Mouse (Mus musculus) monocyte, adult 2 months (primary cell): Measurements from ENCODE around the gene Pde3a.
"Not testable (repeated sequence)": the region's sequence is repeated elsewhere in the genome, so short reads cannot be mapped to it uniquely, and the experiment has no call there.

ENCODE experiments used
- DNase-seq, 2 experiments: peaks; one replicate each; pipeline ENCODE4 v3.0.0; 2022; ENCODE audit warnings: low spot score in 2 of 2, low read depth in 1 of 2

Gene Pde3a

GRCm38 (mm10) chr6:141322961-141323360 is 73.9 kb downstream of the Pde3a start:
- no peak for DNase-seq

DNA sequence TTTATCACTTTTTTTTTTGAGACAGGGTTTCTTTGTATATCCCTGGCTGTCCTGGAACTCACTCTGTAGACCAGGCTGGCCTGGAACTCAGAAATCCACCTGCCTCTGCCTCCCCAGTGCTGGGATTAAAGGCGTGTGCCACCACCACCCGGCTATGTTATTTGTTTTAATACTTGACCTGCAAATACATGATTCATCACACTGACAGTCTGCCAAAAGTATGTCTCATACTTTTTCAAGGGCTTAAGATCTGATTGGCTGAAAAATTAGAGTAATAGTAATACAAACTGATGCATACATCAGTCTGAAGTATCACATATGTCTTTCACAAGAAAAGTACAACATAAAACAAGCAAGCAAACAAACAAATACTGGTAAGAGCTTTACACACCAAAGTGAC is 78.1 kb downstream of the Pde3a start:
- not testable (repeated sequence) for DNase-seq

DNA sequence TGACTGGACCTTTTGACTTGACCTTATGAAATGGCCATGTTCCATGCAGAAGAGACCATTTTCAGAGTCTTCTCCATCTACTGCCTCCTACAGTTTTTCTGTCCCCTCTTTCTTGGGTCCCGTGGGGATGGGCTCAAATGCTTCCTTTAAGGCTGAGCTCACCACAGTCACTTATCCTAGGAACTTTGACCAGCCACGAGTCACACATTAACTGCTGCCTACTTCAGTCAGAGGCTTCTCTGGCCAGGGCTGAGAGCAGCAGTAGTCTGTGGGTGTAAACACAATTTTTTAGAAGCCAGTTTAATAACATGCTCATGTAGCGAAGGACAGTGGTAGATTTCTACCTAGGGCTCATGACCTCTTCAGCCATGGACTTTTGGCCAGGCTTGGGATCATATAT is 79.0 kb downstream of the Pde3a start:
- no peak for DNase-seq

GRCm38 (mm10) chr6:141331464-141331863 is 82.4 kb downstream of the Pde3a start:
- DNase-seq, result no peak

DNA sequence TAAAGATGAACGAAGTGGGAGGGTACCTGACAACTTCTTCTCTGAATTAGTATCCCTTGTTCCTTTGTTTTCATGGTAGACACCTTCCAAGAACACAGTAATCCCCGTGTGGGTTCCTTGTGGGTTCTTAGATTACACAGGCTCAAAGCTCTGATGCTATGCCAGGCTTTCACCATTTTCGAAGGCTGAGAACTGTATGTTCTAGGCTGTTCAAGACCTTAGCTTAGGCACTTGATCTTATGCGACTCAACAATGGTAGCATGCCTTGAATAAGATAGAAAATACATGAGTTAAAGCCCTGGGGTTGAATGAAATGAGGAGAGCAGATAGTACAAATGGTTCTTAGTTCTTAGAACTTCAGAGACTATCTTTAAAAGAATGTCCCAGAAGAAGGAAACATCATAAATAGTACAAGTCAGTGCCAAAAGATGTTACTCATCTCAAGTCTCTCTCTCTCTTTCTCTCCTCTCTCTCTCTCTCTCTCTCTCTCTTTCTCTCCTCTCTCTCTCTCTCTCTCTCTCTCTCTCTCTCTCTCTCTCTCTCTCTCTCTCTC is 83.6 kb downstream of the Pde3a start:
- DNase-seq, result no peak

DNA sequence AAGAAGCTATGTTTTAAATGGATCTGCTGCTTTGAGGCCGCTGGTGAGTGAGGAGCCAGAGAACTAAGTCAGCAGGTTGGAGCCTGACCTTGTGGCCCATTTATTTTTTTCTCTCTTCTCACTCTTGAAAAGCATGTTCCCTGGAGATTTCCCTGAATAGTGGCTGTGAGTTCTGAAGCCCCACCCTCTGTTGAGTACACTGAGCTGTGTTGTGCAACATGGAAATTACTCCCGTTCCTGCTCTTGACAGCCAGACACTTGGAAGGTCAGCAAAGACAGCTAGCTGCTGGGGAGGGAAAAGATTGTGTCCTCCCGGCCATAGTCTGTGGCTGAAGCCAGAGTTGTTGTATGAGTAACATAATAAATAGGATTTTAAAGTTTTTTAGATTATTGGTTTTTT is 84.2 kb downstream of the Pde3a start:
- DNase-seq, result no peak

DNA sequence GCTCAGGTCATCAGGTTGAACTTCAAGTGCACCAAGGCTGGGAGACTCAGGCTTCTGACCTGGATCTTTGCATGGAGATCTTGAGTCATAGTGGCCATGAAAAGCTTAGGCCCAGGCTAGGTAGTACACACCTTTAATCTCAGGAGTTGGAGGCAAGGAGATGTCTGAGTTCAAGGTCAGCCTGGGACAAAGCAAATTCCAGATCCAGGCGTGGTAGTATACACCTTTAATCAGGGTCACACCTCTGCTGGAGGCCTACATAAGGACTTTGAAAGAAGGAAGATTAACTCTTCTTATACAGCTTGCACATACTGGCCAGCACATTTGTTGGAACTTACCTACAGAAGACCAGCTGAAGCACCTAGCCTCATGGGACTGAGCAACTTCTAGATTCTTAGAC is 86.8 kb downstream of the Pde3a start:
- no peak for DNase-seq

- no peak for DNase-seq
Observed at GRCm38 (mm10) chr6:141336438-141336837, 87.4 kb downstream of the Pde3a start.

DNA sequence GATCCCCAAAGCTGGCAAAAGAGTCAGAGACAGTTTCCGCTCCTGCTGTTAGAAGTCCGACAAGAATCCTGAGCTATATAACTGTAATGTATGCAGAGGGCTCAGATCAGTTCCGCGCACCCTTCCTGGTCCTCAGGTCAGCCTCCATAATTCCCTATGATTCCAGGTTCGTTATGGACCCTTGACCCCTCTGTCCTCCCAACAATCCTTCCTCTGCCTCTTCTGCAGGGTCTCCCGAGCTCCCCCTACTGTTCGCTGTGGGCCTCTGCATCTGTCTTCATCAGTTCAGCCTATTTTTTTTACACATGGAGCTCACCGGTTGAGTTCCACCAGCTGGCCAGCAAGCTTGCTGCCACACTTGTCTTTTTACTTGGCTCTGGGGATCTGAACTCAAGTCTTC is 88.6 kb downstream of the Pde3a start:
- DNase-seq, result no peak

- no peak for DNase-seq
Observed at GRCm38 (mm10) chr6:141341385-141341784, 92.3 kb downstream of the Pde3a start.

- no peak for DNase-seq
Observed at GRCm38 (mm10) chr6:141347870-141348269, 98.8 kb downstream of the Pde3a start.

DNA sequence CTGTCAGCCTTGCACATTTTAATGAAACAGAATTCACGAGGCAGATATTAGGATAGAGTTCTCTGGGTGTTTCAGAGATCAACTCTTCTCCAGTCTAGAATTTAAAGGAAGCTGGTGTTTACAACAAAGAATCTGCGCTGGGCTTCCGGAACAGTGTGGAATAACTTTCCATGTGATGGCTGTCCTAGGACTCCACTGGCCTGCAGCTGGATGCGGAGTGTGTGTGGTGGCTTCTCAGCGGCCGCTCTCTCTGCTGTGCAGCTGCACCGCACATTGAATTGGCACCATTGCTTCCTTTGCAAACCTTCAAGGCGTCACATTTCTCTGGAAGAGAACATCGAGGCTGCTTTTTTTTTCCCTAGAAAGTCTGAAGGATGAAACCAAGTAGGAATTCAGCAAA is 99.5 kb downstream of the Pde3a start:
- no peak for DNase-seq

DNA sequence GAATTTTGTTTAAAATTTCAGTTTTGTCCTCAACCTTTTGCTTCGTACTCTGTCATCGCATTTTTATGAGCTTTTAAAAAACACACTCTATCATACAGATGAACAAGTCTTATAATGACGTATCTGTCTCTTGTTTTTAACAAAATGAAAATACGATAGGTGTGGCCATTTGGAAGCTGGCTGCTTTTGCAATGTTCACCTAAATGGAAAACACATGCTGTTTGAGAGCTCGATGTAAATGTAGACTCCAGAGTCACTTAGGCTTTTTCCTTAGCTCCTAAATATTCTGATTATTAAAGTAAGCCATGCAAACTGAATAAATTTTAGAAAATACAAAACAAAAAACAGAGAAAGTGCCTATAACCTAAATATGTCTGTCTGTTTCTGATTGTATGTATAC is 101.2 kb downstream of the Pde3a start:
- no peak for DNase-seq

- no peak for DNase-seq
Observed at GRCm38 (mm10) chr6:141352277-141352676, 103.2 kb downstream of the Pde3a start.

DNA sequence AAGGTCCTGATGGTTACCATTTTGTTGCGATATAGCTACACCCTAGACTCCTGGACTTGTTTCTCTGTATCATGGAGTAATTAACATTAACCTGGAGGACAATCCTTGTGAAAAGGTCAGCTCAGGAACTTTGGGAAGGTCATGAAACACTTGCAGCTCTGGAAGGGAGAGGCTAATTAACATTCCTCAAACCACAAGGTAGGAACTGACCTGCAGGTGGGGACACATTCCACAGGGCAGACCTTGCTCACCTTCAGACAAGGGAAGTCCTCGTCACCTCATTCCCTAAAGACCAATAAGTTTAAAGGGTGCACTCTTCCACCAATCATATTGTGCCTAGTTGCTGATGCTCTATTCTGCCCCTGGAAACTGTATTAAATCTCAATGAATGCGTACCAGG is 114.6 kb downstream of the Pde3a start:
- no peak for DNase-seq

- DNase-seq, result no peak
Observed at GRCm38 (mm10) chr6:141367037-141367436, 118.0 kb downstream of the Pde3a start.

- no peak for DNase-seq
Observed at GRCm38 (mm10) chr6:141372697-141373096, 123.6 kb downstream of the Pde3a start.

- no peak for DNase-seq
Observed at GRCm38 (mm10) chr6:141374469-141375057, 125.5 kb downstream of the Pde3a start.

- no peak for DNase-seq
Observed at GRCm38 (mm10) chr6:141375155-141375554, 126.1 kb downstream of the Pde3a start.

DNA sequence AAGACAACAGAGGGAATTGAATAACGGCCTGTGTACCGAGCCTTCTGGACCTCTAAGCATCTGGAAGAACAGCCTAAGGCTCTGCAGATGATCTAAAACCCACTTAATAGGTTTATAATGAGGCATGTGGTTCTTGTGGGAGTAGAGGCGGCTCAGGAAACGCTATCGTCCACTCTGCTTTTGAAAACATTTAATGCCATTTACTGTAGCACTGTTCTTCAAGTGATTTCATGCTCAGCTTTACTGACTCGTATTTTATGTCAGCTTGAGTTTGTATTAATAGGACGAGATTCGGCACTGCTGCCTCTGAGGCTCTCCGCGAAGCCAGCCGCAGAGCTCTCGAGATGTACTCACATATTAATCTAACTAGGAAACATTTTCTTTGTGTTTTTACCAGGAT is 131.9 kb downstream of the Pde3a start:
- no peak for DNase-seq

GRCm38 (mm10) chr6:141381473-141381872 is 132.4 kb downstream of the Pde3a start:
- DNase-seq, result no peak

DNA sequence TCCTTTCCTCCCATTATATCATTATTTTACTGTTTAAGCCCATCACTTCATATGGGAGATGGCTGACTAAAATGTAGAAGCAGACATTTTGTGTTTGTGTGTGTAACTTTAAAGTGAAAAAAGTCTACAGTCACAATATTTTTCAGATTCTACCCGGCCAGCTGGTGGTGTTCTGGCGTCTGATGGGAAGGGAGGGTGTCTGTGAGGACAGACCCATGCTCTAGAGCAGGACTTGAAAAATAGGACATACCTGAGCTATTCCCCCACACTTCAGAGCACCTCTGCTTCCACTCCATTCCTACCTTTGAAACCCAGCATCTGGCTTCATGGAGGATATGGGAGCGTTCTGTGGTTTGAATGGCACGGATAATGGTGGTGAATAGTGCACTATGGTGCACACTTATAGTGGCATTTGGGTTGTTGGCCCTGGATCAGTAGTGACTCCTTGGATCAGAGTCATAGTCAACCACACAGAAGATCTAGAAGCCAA is 132.9 kb downstream of the Pde3a start:
- DNase-seq, result no peak

DNA sequence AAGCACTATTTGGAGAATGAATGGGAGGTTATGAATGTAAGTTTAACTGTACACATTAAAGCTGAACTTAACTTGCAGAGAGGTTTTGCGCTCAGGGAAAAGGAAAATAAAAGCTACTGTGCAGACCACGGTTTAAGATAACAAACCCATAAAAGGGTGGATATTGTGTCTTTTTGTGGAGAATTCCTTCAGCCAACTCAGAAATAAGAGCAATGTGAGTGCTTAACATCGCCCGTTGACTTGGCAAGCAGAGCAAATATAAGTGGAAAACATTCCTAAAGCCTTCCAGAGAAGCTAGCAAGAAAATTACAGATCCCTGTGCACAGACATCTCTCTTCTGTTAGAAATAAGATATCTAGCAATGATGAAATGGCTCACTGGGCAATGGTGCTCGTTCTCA is 139.0 kb downstream of the Pde3a start:
- no peak for DNase-seq
